Mouse (Mus musculus) 416B (cell line): Measurements from ENCODE around the gene Plce1.

ENCODE experiments used
- DNase-seq: peaks from one replicate; pipeline ENCODE4 v3.0.0; 2011; ENCODE audit warnings: low read depth

Plce1 gene

GRCm38 (mm10) chr19:38589941-38590340 is 109.0 kb downstream of the Plce1 start:
- DNase-seq, result no peak

GRCm38 (mm10) chr19:38592566-38593224 is 111.8 kb downstream of the Plce1 start:
- DNase-seq, result no peak

GRCm38 (mm10) chr19:38593225-38593897 is 112.5 kb downstream of the Plce1 start:
- peak; percentile 94 for DNase-seq

- no peak for DNase-seq
Observed at GRCm38 (mm10) chr19:38596096-38596495, 115.2 kb downstream of the Plce1 start.

- peak; percentile 16 for DNase-seq
Observed at GRCm38 (mm10) chr19:38597392-38597791, 116.5 kb downstream of the Plce1 start.

GRCm38 (mm10) chr19:38599001-38599400 is 118.1 kb downstream of the Plce1 start:
- no peak for DNase-seq

GRCm38 (mm10) chr19:38601127-38601526 is 120.2 kb downstream of the Plce1 start:
- DNase-seq, result peak; percentile 80

GRCm38 (mm10) chr19:38602811-38603210 is 121.9 kb downstream of the Plce1 start:
- no peak for DNase-seq

- no peak for DNase-seq
Observed at GRCm38 (mm10) chr19:38607236-38607635, 126.3 kb downstream of the Plce1 start.

- no peak for DNase-seq
Observed at GRCm38 (mm10) chr19:38608951-38609654, 128.2 kb downstream of the Plce1 start.

- DNase-seq, result no peak
Observed at GRCm38 (mm10) chr19:38610291-38610690, 129.4 kb downstream of the Plce1 start.

- no peak for DNase-seq
Observed at GRCm38 (mm10) chr19:38610809-38611208, 129.9 kb downstream of the Plce1 start.

GRCm38 (mm10) chr19:38614067-38614675 is 133.3 kb downstream of the Plce1 start:
- no peak for DNase-seq

GRCm38 (mm10) chr19:38615356-38615755 is 134.4 kb downstream of the Plce1 start:
- DNase-seq, result no peak

- no peak for DNase-seq
Observed at GRCm38 (mm10) chr19:38620134-38620533, 139.2 kb downstream of the Plce1 start.

- DNase-seq, result no peak
Observed at GRCm38 (mm10) chr19:38621546-38621945, 140.6 kb downstream of the Plce1 start.

GRCm38 (mm10) chr19:38626246-38627015 is 145.5 kb downstream of the Plce1 start:
- no peak for DNase-seq

- DNase-seq, result no peak
Observed at GRCm38 (mm10) chr19:38627075-38627768, 146.3 kb downstream of the Plce1 start.

GRCm38 (mm10) chr19:38632251-38632650 is 151.3 kb downstream of the Plce1 start:
- DNase-seq, result no peak

GRCm38 (mm10) chr19:38633306-38633705 is 152.4 kb downstream of the Plce1 start:
- DNase-seq, result no peak

GRCm38 (mm10) chr19:38639050-38639449 is 158.1 kb downstream of the Plce1 start:
- DNase-seq, result no peak
